Mouse (Mus musculus) liver, embryonic 15.5 days (tissue): ENCODE measurements around the gene Dab2ip. TPM values are rescaled to one million over a fixed set of nuclear protein-coding genes. Genes with fewer than 3 reads are reported as not detected.

Source experiments
- ATAC-seq: fragments of 200-750 bp; cut with Nextera tagmentation; 2 replicates; pipeline ENCODE4 v1.8.0; 2017; ENCODE audit warnings: moderate number of reproducible peaks, mild to moderate bottlenecking, moderate library complexity; ENCODE audit not compliant: insufficient read depth
- H3K27ac ChIP-seq: fragments of 300-500 bp; sonication (generic); replicated peaks from 2 replicates; pipeline ENCODE4 v1.5.1; 2015; ENCODE audit warnings: mild to moderate bottlenecking, inconsistent platforms
- H3K27me3 ChIP-seq: fragments of 300-500 bp; sonication (generic); 2 replicates; pipeline ENCODE4 v1.6.1; 2015; ENCODE audit warnings: mild to moderate bottlenecking, inconsistent platforms
- H3K36me3 ChIP-seq: fragments of 300-500 bp; sonication (generic); replicated peaks from 2 replicates; pipeline ENCODE4 v1.6.1; 2015; ENCODE audit warnings: moderate library complexity, mild to moderate bottlenecking, inconsistent platforms
- H3K4me1 ChIP-seq: fragments of 300-500 bp; sonication (generic); replicated peaks from 2 replicates; pipeline ENCODE4 v1.6.1; 2015; ENCODE audit warnings: inconsistent platforms
- H3K4me2 ChIP-seq: fragments of 300-500 bp; sonication (generic); 2 replicates; pipeline ENCODE4 v1.6.1; 2015; ENCODE audit warnings: moderate library complexity, mild to moderate bottlenecking, inconsistent platforms
- H3K4me3 ChIP-seq: fragments of 300-500 bp; sonication (generic); replicated peaks from 2 replicates; pipeline ENCODE4 v1.5.1; 2015; ENCODE audit warnings: mild to moderate bottlenecking, inconsistent platforms
- H3K9ac ChIP-seq: fragments of 300-500 bp; sonication (generic); 2 replicates; pipeline ENCODE4 v1.6.1; 2015; ENCODE audit warnings: moderate library complexity, mild to moderate bottlenecking, inconsistent platforms
- H3K9me3 ChIP-seq: fragments of 300-500 bp; sonication (generic); replicated peaks from 2 replicates; pipeline ENCODE4 v1.6.1; 2016; ENCODE audit warnings: inconsistent platforms
- WGBS: fragments of 180-500 bp; shearing (Covaris S2); methylation state at CpG from one replicate; pipeline ENCODE4 v1.1.7; 2015; ENCODE audit warnings: mixed read lengths; ENCODE audit not compliant: insufficient replicate concordance; 5-methylcytosine and 5-hydroxymethylcytosine counted together
- polyA plus RNA-seq: library from polyadenylated mRNA; unstranded; fragments of >200 nt; fragmentation: Nextera tagmentation; extraction: Ambion mirVana; gene quantifications from 2 replicates; pipeline ENCODE4 v1.2.1, GENCODE M21; 2015

The Dab2ip gene
- polyA plus RNA-seq, 1 experiment from 2014 or later, result 7.7 TPM

DNA sequence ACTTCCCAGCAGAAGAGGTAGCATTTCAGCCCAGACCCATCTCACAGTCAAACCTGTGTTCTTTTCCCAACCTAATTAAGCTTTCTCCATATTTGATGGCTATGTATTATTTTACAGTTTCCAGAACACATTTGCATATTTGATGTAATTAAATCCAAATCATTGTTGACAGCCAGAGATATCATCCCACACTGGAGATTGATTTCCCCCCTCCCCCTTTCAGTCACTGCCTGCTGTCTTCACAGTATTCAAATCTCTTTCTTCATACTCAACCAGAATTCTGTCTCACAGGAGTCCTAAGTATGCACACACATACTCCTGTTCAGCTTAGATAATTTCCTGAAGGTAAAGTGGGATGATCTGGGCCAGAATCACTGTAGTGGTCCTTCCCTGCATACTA is 202.8 kb downstream of the Dab2ip start:
- no peak overlapping the region for H3K27ac ChIP-seq
- H3K9me3 ChIP-seq, result no peaks in the 10 kb centered on the region
- no peak overlapping the region for H3K9ac ChIP-seq
- H3K4me1 ChIP-seq, result no peaks in the 10 kb centered on the region
- ATAC-seq, result no peak
- H3K4me2 ChIP-seq, result no peak overlapping the region
- no peaks in the 10 kb centered on the region for H3K36me3 ChIP-seq
- no peaks in the 10 kb centered on the region for H3K27me3 ChIP-seq
- H3K4me3 ChIP-seq, result no peak overlapping the region

DNA sequence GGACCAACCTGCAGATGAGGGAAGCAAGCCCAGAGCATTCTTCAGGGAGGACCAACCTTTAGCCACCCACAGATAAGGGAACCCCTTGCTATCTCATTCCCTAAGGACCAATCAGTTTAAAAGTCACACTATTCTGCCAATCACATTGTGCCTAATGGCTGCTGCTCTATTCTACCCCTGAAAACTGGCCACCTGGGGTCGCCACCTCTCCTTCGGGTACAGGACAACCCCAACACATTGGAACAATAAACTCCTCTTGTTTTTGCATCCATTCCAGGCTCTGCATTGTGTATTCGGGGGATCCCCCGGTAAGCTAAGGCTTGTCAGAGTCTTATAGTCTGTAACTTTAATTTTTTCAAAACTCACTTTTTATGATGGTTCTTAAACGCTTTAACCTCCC is 203.4 kb downstream of the Dab2ip start:
- no peak overlapping the region for H3K27ac ChIP-seq
- no peaks in the 10 kb centered on the region for H3K27me3 ChIP-seq
- no peaks in the 10 kb centered on the region for H3K9me3 ChIP-seq
- ATAC-seq, result no peak
- H3K9ac ChIP-seq, result no peak overlapping the region
- no peak overlapping the region for H3K4me2 ChIP-seq
- no peaks in the 10 kb centered on the region for H3K4me1 ChIP-seq
- H3K4me3 ChIP-seq, result no peak overlapping the region
- no peaks in the 10 kb centered on the region for H3K36me3 ChIP-seq
- WGBS, result 60% methylated on average over 5 of the region's 5 CpGs

DNA sequence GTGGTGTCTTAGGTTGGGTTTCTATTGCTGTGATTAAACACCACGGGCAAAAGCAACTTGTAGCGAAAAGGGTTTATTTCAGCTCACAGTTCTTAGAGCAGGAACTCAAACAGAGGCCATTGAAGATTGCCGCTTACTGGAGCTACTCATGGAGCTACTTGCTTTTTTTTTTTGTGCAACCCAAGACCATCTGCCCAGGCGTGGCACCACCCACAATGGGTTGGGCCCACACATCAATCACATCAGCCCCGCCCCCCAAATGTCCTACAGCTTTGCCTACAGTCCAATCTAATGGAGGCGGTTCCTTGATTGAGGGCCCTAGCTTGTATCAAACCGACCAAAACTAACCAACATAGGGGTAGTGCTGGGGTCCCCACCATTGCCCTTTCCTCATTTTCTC is 205.8 kb downstream of the Dab2ip start:
- Histone ChIP-seq H3K4me3 (no peak overlapping the region), H3K9me3 (no peaks in the 10 kb centered on the region), H3K27ac (no peak overlapping the region), H3K4me2 (no peak overlapping the region), H3K9ac (no peak overlapping the region), H3K36me3 (no peaks in the 10 kb centered on the region), H3K4me1 (no peaks in the 10 kb centered on the region), H3K27me3 (no peaks in the 10 kb centered on the region)
- no peak for ATAC-seq
- WGBS, result 66% methylated on average over 7 of the region's 7 CpGs

DNA sequence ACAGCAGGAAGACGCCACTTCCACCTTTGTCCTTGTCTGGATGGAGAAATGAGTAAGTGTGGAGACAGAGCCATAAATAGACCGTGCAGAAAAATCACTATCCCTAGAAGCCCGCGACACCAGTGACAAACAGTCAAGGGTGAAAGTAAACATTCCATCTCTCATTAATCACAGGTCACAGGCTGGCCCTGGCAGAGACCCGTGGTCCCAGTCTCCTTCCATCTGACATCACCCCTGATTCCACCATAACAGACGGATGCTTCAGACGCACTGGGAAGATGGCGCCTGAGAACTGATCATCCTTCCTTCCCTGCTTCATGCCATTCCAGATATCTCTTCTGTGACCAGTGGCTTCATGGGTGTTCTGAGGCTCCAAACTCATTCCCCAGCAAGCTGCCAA is 206.3 kb downstream of the Dab2ip start:
- no peak overlapping the region for H3K4me3 ChIP-seq
- H3K9ac ChIP-seq, result no peak overlapping the region
- no peaks in the 10 kb centered on the region for H3K36me3 ChIP-seq
- no peaks in the 10 kb centered on the region for H3K27me3 ChIP-seq
- H3K27ac ChIP-seq, result no peak overlapping the region
- no peaks in the 10 kb centered on the region for H3K9me3 ChIP-seq
- 63% methylated on average over 8 of the region's 8 CpGs for WGBS
- H3K4me1 ChIP-seq, result no peaks in the 10 kb centered on the region
- H3K4me2 ChIP-seq, result no peak overlapping the region
- no peak for ATAC-seq

DNA sequence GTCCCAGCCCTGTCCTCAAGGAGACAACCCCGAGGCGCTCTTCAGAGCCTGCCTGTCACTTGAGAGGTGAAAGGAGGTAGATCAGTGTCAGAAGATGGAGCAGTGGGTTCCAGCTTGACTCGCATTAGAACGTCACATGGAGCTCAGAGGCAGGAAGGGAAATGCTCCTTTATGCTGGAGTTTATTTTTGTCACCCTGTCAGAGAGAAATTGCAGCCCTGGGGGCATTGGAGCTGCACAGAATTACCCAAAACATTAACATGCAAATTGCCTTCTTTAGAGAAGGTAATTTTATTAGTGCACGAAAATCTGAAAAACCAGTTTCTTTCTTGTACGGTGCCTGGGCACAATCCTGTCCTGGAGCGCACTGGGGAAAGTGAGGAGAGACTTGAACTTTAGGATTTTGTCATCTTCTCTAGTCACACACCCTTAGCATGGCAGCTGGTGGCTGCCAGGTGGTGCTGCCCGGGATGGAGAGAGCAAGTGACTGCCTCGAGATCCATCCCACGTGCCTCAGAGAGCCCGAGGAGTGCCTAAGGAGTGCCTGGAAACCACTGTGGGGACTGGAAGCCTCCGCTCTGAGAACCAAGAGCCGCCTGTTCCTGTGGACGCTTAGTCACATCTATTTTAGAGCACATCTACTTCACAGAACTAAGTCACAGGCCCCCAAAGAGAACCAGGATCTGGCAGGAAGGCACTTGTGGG is 209.9 kb downstream of the Dab2ip start:
- Histone ChIP-seq H3K4me1 (no peaks in the 10 kb centered on the region), H3K36me3 (no peaks in the 10 kb centered on the region), H3K4me2 (no peak overlapping the region), H3K4me3 (no peak overlapping the region), H3K27ac (no peak overlapping the region), H3K27me3 (no peaks in the 10 kb centered on the region), H3K9me3 (no peaks in the 10 kb centered on the region), H3K9ac (no peak overlapping the region)
- no peak for ATAC-seq
- 32% methylated on average over 14 of the region's 14 CpGs for WGBS

DNA sequence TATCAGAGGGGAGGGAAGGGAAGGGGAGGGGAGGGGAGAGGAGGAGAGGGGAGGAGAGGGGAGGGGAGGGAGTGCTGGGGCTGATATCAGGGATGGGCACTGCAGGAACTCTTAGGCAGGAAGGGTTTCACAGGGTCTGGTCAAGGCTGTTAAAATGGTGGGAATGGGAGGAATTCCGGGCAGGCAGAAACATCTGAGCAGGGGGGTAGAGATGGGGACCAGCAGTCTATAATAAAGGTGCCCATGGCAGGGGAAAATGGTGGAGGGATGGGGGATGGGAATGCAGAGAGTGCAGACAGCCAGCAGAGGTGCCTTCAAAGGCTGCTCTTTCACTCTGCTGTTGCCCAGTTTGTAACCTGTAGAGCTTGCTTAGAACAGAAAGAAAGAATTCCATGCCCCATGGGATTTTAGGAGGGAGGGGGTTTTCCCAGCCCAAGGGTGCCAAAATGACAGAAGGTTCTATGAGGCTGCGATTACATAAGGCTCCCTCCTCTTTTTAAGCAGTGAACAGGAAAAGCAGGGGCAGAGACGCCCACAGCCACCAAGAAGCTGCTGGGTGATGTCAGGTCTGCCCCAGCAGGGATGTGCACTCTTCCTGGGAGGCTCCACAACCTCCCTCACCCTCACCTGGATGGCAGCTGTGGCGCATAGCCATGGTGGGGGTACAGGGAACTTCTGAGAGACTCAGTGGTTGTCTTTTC is 210.6 kb downstream of the Dab2ip start:
- Histone ChIP-seq H3K9me3 (no peaks in the 10 kb centered on the region), H3K4me2 (no peak overlapping the region), H3K36me3 (no peaks in the 10 kb centered on the region), H3K4me1 (no peaks in the 10 kb centered on the region), H3K4me3 (no peak overlapping the region), H3K27me3 (no peaks in the 10 kb centered on the region), H3K9ac (no peak overlapping the region), H3K27ac (no peak overlapping the region)
- ATAC-seq, result no peak
- 32% methylated on average over 4 of the region's 4 CpGs for WGBS

DNA sequence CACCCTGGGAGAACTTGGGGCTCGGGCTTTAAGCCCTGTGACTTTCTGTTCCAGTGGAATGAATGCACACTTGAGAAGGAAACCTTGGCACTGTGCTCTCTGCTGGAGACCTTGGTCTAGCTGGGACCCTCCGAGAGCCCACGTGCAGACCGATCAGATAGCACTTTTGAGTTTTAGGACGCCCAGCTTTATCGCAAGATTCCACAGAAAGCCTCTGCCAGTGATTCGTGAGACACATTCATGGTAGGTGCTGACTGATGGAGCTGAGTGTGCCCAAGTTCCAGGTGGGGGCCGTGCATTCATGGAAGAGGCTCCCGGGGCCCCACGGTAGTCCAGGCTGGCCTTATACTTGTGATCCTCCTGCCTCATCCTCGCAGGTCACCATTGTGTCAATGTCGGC is 211.3 kb downstream of the Dab2ip start:
- Histone ChIP-seq H3K36me3 (no peaks in the 10 kb centered on the region), H3K4me3 (no peak overlapping the region), H3K4me2 (no peak overlapping the region), H3K9ac (no peak overlapping the region), H3K4me1 (no peaks in the 10 kb centered on the region), H3K9me3 (no peaks in the 10 kb centered on the region), H3K27me3 (no peaks in the 10 kb centered on the region), H3K27ac (no peak overlapping the region)
- ATAC-seq, result no peak
- 66% methylated on average over 12 of the region's 12 CpGs for WGBS

DNA sequence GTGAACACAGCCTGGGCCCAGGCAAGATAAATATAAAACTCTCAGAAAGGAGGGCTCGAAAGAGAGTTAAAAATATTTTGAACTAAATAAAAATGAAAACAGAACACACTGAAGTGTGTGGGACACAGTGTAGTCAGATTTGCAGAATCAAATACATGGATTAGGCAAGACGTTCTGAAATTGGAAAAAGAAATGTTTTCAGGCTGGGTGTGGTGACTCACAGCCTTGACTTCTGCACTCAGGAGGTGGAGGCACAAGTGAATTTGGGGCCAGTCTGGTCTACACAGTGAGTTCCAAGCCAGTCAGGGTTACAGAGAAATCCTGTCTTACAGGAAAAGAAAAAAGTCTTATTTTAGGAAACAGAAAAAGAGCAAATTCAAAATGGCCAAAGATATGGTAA is 212.5 kb downstream of the Dab2ip start:
- no peak overlapping the region for H3K9ac ChIP-seq
- no peak for ATAC-seq
- no peak overlapping the region for H3K27ac ChIP-seq
- WGBS, result 52% methylated on average over 2 of the region's 2 CpGs
- H3K27me3 ChIP-seq, result no peaks in the 10 kb centered on the region
- H3K9me3 ChIP-seq, result no peaks in the 10 kb centered on the region
- no peak overlapping the region for H3K4me2 ChIP-seq
- H3K36me3 ChIP-seq, result no peaks in the 10 kb centered on the region
- H3K4me1 ChIP-seq, result no peaks in the 10 kb centered on the region
- H3K4me3 ChIP-seq, result no peak overlapping the region

DNA sequence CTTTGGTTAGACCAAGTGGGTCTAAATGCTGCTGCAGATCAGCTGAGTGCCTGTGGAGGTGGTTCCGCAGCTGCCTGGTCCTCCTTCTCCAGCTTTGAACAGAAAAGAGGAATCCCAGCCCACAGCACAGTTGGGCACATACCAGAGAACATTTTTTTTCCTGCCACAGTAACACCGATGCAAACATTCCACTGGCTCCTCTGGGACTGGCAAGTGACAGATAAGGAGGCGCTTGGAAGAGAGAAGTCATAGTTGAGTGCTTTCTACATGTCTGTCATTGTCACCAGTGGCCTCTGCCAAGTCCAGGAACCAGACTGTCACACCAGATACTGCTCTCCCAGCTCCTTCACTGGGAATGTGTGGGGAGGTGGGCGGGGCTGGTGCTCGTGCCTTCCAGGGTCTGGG is 217.6 kb downstream of the Dab2ip start:
- Histone ChIP-seq H3K27ac (no peak overlapping the region), H3K4me2 (no peak overlapping the region), H3K36me3 (no peaks in the 10 kb centered on the region), H3K9me3 (no peaks in the 10 kb centered on the region), H3K27me3 (no peaks in the 10 kb centered on the region), H3K4me3 (no peak overlapping the region), H3K4me1 (no peaks in the 10 kb centered on the region), H3K9ac (no peak overlapping the region)
- no peak for ATAC-seq
- whole genome bisulfite sequencing, result 29% methylated on average over 5 of the region's 5 CpGs

DNA sequence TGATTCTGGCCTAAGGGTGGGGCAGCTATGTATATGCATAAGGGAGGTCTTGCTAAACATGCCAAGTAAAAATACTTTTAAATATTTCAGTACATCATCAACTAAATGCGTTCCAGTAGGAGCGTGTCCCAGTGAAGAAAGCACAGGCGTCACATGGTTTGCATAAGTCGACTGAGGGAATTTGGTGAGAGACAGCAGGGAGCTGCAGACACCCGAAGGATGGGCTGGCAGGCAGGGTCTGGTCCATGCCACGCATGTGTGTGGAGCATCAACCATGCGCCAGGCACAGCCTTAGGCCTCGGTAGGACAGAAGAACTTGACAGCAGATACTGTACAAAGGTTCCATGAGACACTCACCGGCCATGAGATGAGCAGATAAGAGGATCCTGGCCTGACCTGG is 218.9 kb downstream of the Dab2ip start:
- Histone ChIP-seq H3K4me1 (no peaks in the 10 kb centered on the region), H3K9ac (no peak overlapping the region), H3K4me2 (no peak overlapping the region), H3K4me3 (no peak overlapping the region), H3K27me3 (no peaks in the 10 kb centered on the region), H3K9me3 (no peaks in the 10 kb centered on the region), H3K27ac (no peak overlapping the region), H3K36me3 (no peaks in the 10 kb centered on the region)
- 64% methylated on average over 9 of the region's 9 CpGs for WGBS
- ATAC-seq, result no peak

DNA sequence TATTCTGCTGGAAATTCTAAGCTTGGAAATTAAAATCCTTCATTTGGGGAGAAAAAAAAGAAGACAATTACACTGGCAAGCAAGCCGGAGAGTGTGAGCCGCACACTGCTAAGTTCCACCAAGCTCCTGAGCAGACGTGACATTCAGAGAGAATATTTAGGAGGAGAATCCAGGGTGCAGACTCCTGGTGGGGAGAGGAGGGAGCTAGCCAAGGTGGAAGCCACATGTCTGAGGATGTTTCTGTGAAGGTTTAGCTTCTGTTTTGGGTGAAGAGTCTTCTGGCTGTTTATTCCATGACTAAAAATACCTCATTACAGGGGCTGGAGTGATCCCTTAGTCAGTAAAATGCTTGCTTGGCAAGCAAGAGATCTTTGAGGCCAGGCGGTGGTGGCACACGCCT is 221.2 kb downstream of the Dab2ip start:
- Histone ChIP-seq H3K27ac (no peak overlapping the region), H3K4me3 (no peak overlapping the region), H3K9ac (no peak overlapping the region), H3K4me2 (no peak overlapping the region), H3K36me3 (no peaks in the 10 kb centered on the region), H3K4me1 (no peaks in the 10 kb centered on the region), H3K27me3 (no peaks in the 10 kb centered on the region), H3K9me3 (no peaks in the 10 kb centered on the region)
- no peak for ATAC-seq
- 67% methylated on average over 5 of the region's 5 CpGs for WGBS
